In genomic region chr11:21088356-21088755, GRCm38 (mm10) we compare ENCODE assay signal across 25 mouse cellular contexts.
"Had no signal": no experiment of that assay in that cellular context is flagged by ENCODE, and none has a peak within 500 bp of the region (broad histone marks: within the 10 kb centered on the region; RNA-seq: fewer than 3 reads in every experiment).

No protein-coding gene starts in this region.

- H3K9ac ChIP-seq: heart, embryonic 12.5 days; hindbrain, embryonic 12.5 days; hindbrain, embryonic 14.5 days; intestine, embryonic 15.5 days; limb, embryonic 12.5 days had no signal

- H3K4me2 ChIP-seq: heart, embryonic 12.5 days; hindbrain, embryonic 12.5 days; hindbrain, embryonic 14.5 days; intestine, embryonic 15.5 days; limb, embryonic 12.5 days; liver, embryonic 11.5 days had no signal

- H3K27ac ChIP-seq: gastrocnemius, adult 2 months; heart, embryonic 10.5 days; hindbrain, embryonic 10.5 days; hindbrain, embryonic 12.5 days; hindbrain, embryonic 14.5 days; intestine, embryonic 15.5 days; layer of hippocampus, adult 2 months; left cerebral cortex, adult 2 months; limb, embryonic 10.5 days; limb, embryonic 12.5 days had no signal

- DNase-seq: gastrocnemius, adult 2 months; gastrocnemius, postnatal 10 days; gastrocnemius, postnatal 25 days; heart, postnatal 10 days; heart, postnatal 4 days; kidney, adult 18-20 months; kidney, adult 8-10 months; kidney, postnatal 10 days; kidney, postnatal 25 days; kidney, postnatal 4 days; liver had no signal

- H3K4me3 ChIP-seq: gastrocnemius, adult 2 months; heart, embryonic 10.5 days; heart, embryonic 12.5 days; hindbrain, embryonic 10.5 days; hindbrain, embryonic 12.5 days; intestine, embryonic 15.5 days; layer of hippocampus, adult 2 months; left cerebral cortex, adult 2 months; limb, embryonic 10.5 days; limb, embryonic 12.5 days had no signal

- H3K36me3 ChIP-seq: heart, embryonic 10.5 days; heart, embryonic 12.5 days; hindbrain, embryonic 10.5 days; hindbrain, embryonic 12.5 days; intestine, embryonic 15.5 days; limb, embryonic 10.5 days; limb, embryonic 12.5 days had no signal

- ATAC-seq: hindbrain, embryonic 16.5 days; inflammation-experienced regulatory T-cells, adult 6 months; intestine, embryonic 15.5 days; intestine, postnatal 0 days had no signal

- H3K9me3 ChIP-seq: heart, embryonic 10.5 days; heart, embryonic 12.5 days; hindbrain, embryonic 10.5 days; hindbrain, embryonic 12.5 days; intestine, embryonic 15.5 days; limb, embryonic 10.5 days; limb, embryonic 12.5 days had no signal

- H3K27me3 ChIP-seq: heart, embryonic 12.5 days; hindbrain, embryonic 12.5 days; intestine, embryonic 15.5 days; limb, embryonic 12.5 days had no signal

- H3K4me1 ChIP-seq: intestine, embryonic 15.5 days had no signal
